Mouse (Mus musculus) gastrocnemius, postnatal 4 days (tissue): Measurements from ENCODE around the gene Gm12184. TPM values are rescaled to one million over a fixed set of nuclear protein-coding genes. Genes with fewer than 3 reads are reported as not detected.

Experiments
- DNase-seq, 2 experiments: peaks; one replicate each; pipeline ENCODE4 v3.0.0; 2021 to 2022; ENCODE audit warnings: low spot score in 2 of 2, mixed read lengths in 2 of 2
- total RNA-seq, 2 experiments: library from RNA; stranded (reverse); gene quantifications; 2 replicates each; pipeline ENCODE4 v1.2.3; 2021

Gene Gm12184
- total RNA-seq, 2 experiments from 2014 or later: 1.9 to 4.9 TPM

DNA sequence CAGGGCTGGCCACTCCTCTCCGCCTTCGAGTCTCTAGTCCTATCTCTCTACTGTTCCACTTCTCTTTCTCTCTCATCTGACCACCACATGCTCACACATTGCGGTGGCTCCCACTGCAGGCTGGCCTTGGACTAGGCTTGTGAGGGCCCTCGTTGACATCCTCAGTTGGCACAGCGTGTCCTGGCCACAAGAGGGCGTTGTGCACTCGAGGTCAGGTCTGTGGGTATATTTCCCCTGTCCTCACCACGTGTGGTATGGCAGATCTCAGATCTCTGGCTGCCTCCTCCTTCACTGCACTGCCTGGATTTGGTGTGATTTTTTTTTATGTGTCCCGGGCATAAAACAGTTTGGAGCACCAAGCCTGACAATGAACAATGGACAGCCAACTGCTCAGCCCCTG lies 49.8 kb downstream of the Gm12184 start:
- DNase-seq: peak in 1 of 2 experiments; percentile 13

DNA sequence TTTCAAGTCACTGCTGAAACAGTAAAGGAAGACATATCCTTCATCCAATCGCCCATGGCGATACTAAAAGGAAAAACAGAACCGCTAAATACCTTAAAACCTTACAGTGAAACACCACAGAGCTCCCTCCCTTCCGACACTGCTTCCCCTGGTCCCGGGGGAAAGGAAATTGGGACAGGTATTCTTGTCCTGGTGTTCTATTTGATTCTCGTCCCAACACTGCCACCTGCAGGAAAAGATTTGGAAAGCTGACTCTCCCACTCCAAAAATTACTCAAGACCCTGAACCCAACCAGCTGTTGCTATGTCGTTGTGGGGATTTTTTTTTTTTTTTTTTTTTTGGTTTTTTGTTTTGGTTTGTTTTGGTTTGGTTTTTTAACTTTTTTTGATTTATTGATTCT lies 51.0 kb downstream of the Gm12184 start:
- peak in 1 of 2 experiments; percentile 41 for DNase-seq

Other genes starting within 250 kb of the Gm12184 start
- 100 to 1,000 TPM; 692 to 818 TPM for gene Rack1, start 26.3 kb downstream of the Gm12184 start, total RNA-seq
- 10 to 100 TPM; 26.4 to 30.1 TPM for gene Trim41, start 9.3 kb downstream of the Gm12184 start, total RNA-seq
- gene Trim7, start 515 bp downstream of the Gm12184 start, total RNA-seq: 10 to 100 TPM; 46.3 to 63.6 TPM
- gene Irgm1, start 45.0 kb upstream of the Gm12184 start, total RNA-seq: 1 to 10 TPM; 7.9 to 8.0 TPM
- under 1 TPM; 0.44 to 0.59 TPM for gene Gm5431, start 75.6 kb upstream of the Gm12184 start, total RNA-seq
- gene Psme2b, start 119.5 kb upstream of the Gm12184 start, total RNA-seq: 1 to 10 TPM; 1.6 to 3.0 TPM
- gene Olfr56, start 152.2 kb upstream of the Gm12184 start, total RNA-seq: under 1 TPM; 0.10 to 0.15 TPM
- gene 9930111J21Rik1, start 152.7 kb upstream of the Gm12184 start, total RNA-seq: 1 to 10 TPM in 1 of 2 experiments, under 1 TPM in 1; 0.57 to 1.3 TPM
- under 1 TPM; 0.44 to 0.54 TPM for gene Gm12185, start 165.6 kb upstream of the Gm12184 start, total RNA-seq
- under 1 TPM; 0.57 to 0.81 TPM for gene Tgtp1, start 167.5 kb upstream of the Gm12184 start, total RNA-seq
- 1 to 10 TPM; 1.7 to 1.9 TPM for gene 9930111J21Rik2, start 224.6 kb upstream of the Gm12184 start, total RNA-seq
- not detected for gene Tgtp2, start 237.6 kb upstream of the Gm12184 start, total RNA-seq
- gene Ifi47, start 249.9 kb upstream of the Gm12184 start, total RNA-seq: 1 to 10 TPM; 1.6 to 2.1 TPM